20 mouse cellular contexts compared by ENCODE assay signal in the genomic region with DNA sequence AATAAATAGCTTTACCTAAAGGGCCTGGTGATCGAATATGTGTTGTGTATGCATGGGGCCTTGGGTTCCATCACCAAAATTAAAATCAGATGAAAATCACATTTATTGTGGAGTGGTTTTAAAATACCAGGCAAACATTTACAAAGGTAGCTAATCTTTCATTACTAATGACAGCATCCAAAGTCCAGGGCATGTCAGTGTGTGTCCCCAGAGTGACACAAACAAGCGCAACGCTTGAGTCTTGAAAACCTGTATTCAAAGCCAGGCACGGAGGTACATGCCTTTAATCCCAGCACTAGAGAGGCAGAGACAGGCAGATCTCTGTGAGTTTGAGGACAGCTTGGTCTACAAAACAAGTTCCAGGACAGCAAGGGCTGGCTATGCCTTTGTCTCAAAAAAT. TPM values are rescaled to one million over a fixed set of nuclear protein-coding genes. Genes with fewer than 3 reads are reported as not detected.
DNase-seq lines count a peak whose midpoint lies in the region; ATAC-seq and TF ChIP-seq lines count a peak whose summit lies in the region.
"Had no signal": no experiment of that assay in that cellular context is flagged by ENCODE, and none has a peak within 500 bp of the region (broad histone marks: within the 10 kb centered on the region; RNA-seq: fewer than 3 reads in every experiment).

No protein-coding gene starts in this region.

- H3K27ac ChIP-seq in liver, postnatal 0 days (ENCODE audit: low read depth) = 0 out of 2 replicates have a peak overlapping the region, but pooled peaks have one; percentile 19
- H3K27ac ChIP-seq in liver, embryonic 12.5 days = no peak overlapping the region
- peak overlapping the region; percentile 50 for H3K27ac ChIP-seq in bone marrow macrophage, adult 2 months (ENCODE audit: insufficient read depth, low read depth, low read length)
- H3K27ac ChIP-seq in midbrain, embryonic 15.5 days = no peak overlapping the region
- no peak overlapping the region for H3K27ac ChIP-seq in embryonic facial prominence, embryonic 10.5 days (replicated peaks)
- H3K27ac ChIP-seq: embryonic facial prominence, embryonic 13.5 days; embryonic facial prominence, embryonic 15.5 days; forebrain, embryonic 10.5 days; forebrain, embryonic 12.5 days had no signal

- H3K27me3 ChIP-seq in liver, postnatal 0 days (ENCODE audit: insufficient read depth, low read length) = no peaks in the 10 kb centered on the region
- H3K27me3 ChIP-seq in liver, embryonic 12.5 days (replicated peaks) = 0 out of 2 replicates have a peak, but pooled peaks cover 3% of the 10 kb centered on the region
- H3K27me3 ChIP-seq in midbrain, embryonic 15.5 days (replicated peaks) = no peaks in the 10 kb centered on the region
- no peaks in the 10 kb centered on the region; the same call in 1 of the 2 replicates for H3K27me3 ChIP-seq in embryonic facial prominence, embryonic 10.5 days (replicated peaks; ENCODE audit: low read depth, poor library complexity, severe bottlenecking)
- H3K27me3 ChIP-seq: embryonic facial prominence, embryonic 13.5 days; embryonic facial prominence, embryonic 15.5 days; forebrain, embryonic 12.5 days had no signal

- no peak overlapping the region for H3K4me3 ChIP-seq in liver, postnatal 0 days (ENCODE audit: low read depth, low read length)
- no peak overlapping the region for H3K4me3 ChIP-seq in liver, embryonic 12.5 days
- H3K4me3 ChIP-seq in bone marrow macrophage, adult 2 months (ENCODE audit: insufficient read depth, low read length) = no peak overlapping the region
- no peak overlapping the region for H3K4me3 ChIP-seq in midbrain, embryonic 15.5 days
- no peak overlapping the region for H3K4me3 ChIP-seq in embryonic facial prominence, embryonic 10.5 days
- H3K4me3 ChIP-seq: embryonic facial prominence, embryonic 13.5 days; embryonic facial prominence, embryonic 15.5 days; erythroblast, embryonic 14.5 days; forebrain, embryonic 10.5 days; forebrain, embryonic 12.5 days had no signal

- peak; percentile 57 for ATAC-seq in liver, postnatal 0 days
- ATAC-seq in liver, embryonic 12.5 days = no peak
- ATAC-seq in midbrain, embryonic 15.5 days (replicated peaks) = no peak
- ATAC-seq: forebrain, embryonic 14.5 days; forebrain, embryonic 16.5 days had no signal

- no peaks in the 10 kb centered on the region for H3K9me3 ChIP-seq in liver, postnatal 0 days (ENCODE audit: low read length)
- no peaks in the 10 kb centered on the region for H3K9me3 ChIP-seq in liver, embryonic 12.5 days (replicated peaks)
- H3K9me3 ChIP-seq in midbrain, embryonic 15.5 days = no peaks in the 10 kb centered on the region
- no peaks in the 10 kb centered on the region for H3K9me3 ChIP-seq in embryonic facial prominence, embryonic 10.5 days
- H3K9me3 ChIP-seq: embryonic facial prominence, embryonic 13.5 days; embryonic facial prominence, embryonic 15.5 days; forebrain, embryonic 10.5 days; forebrain, embryonic 12.5 days had no signal

- no peak for TF ChIP-seq CTCF in liver, postnatal 0 days (IDR thresholded peaks at IDR 0.05; ENCODE audit: low read depth)
- no peak for TF ChIP-seq CTCF in bone marrow macrophage, adult 2 months (IDR thresholded peaks at IDR 0.05; ENCODE audit: low read depth, low read length)

- WGBS in liver, postnatal 0 days (ENCODE audit: insufficient replicate concordance) = 68% methylated on average over 4 of the region's 4 CpGs
- 80% methylated on average over 4 of the region's 4 CpGs for WGBS in liver, embryonic 12.5 days (ENCODE audit: insufficient replicate concordance)
- 91% methylated on average over 4 of the region's 4 CpGs for WGBS in midbrain, embryonic 15.5 days
- 88% methylated on average over 4 of the region's 4 CpGs for WGBS in embryonic facial prominence, embryonic 10.5 days

- H3K9ac ChIP-seq in liver, postnatal 0 days (replicated peaks) = no peak overlapping the region
- no peak overlapping the region for H3K9ac ChIP-seq in liver, embryonic 12.5 days
- no peak overlapping the region for H3K9ac ChIP-seq in midbrain, embryonic 15.5 days
- H3K9ac ChIP-seq: embryonic facial prominence, embryonic 13.5 days; embryonic facial prominence, embryonic 15.5 days; forebrain, embryonic 12.5 days had no signal

- no peak for TF ChIP-seq POLR2A in bone marrow macrophage, adult 2 months (IDR thresholded peaks at IDR 0.05; ENCODE audit: borderline replicate concordance, low read depth, low read length)

- no peak overlapping the region for H3K4me2 ChIP-seq in liver, postnatal 0 days (ENCODE audit: low read depth, low read length)
- H3K4me2 ChIP-seq in liver, embryonic 12.5 days = no peak overlapping the region
- no peak overlapping the region for H3K4me2 ChIP-seq in midbrain, embryonic 15.5 days
- H3K4me2 ChIP-seq: embryonic facial prominence, embryonic 13.5 days; embryonic facial prominence, embryonic 15.5 days; forebrain, embryonic 12.5 days had no signal

- no peaks in the 10 kb centered on the region for H3K36me3 ChIP-seq in liver, postnatal 0 days (replicated peaks; ENCODE audit: insufficient read depth, low read length)
- H3K36me3 ChIP-seq in liver, embryonic 12.5 days = no peaks in the 10 kb centered on the region
- H3K36me3 ChIP-seq in midbrain, embryonic 15.5 days (replicated peaks) = no peaks in the 10 kb centered on the region
- no peaks in the 10 kb centered on the region for H3K36me3 ChIP-seq in embryonic facial prominence, embryonic 10.5 days (replicated peaks)
- H3K36me3 ChIP-seq: embryonic facial prominence, embryonic 13.5 days; embryonic facial prominence, embryonic 15.5 days; forebrain, embryonic 10.5 days; forebrain, embryonic 12.5 days had no signal

- no peak for DNase-seq in liver, postnatal 0 days
- DNase-seq in embryonic facial prominence, embryonic 10.5 days (ENCODE audit: low spot score) = no peak
- DNase-seq: adrenal gland, adult 2 months; adrenal gland, postnatal 10 days; adrenal gland, postnatal 25 days; cerebellum, adult 11-12 months; cerebellum, adult 2 months; cerebellum, adult 9-10 months; cerebellum, postnatal 10 days; cerebellum, postnatal 25 days had no signal

- peaks cover 23% of the 10 kb centered on the region for H3K4me1 ChIP-seq in liver, postnatal 0 days (ENCODE audit: insufficient read depth)
- peaks cover 30% of the 10 kb centered on the region for H3K4me1 ChIP-seq in liver, embryonic 12.5 days
- H3K4me1 ChIP-seq in bone marrow macrophage, adult 2 months (ENCODE audit: control insufficient read depth, insufficient read depth, low read length) = peaks cover 54% of the 10 kb centered on the region
- H3K4me1 ChIP-seq in midbrain, embryonic 15.5 days = no peaks in the 10 kb centered on the region
- peaks cover 32% of the 10 kb centered on the region for H3K4me1 ChIP-seq in embryonic facial prominence, embryonic 10.5 days

- no peak for TF ChIP-seq EP300 in liver, postnatal 0 days (IDR thresholded peaks at IDR 0.05; ENCODE audit: low read depth)

RNA-seq across cellular contexts. Expression of a gene that starts 30.6 kb away (rescaled TPM):
- 1.3 and 1.4 TPM in 2 replicates for polyA plus RNA-seq in liver, postnatal 0 days (2015; fragmentation: Nextera tagmentation; extraction: Ambion mirVana)
- polyA plus RNA-seq in liver, embryonic 12.5 days (2016; fragmentation: Nextera tagmentation; extraction: Ambion mirVana) = 4.0 and 4.3 TPM in 2 replicates
- 24.4 and 28.6 TPM in 2 replicates for polyA plus RNA-seq in bone marrow macrophage, adult 2 months (2012; ENCODE audit: insufficient read depth, insufficient read length, missing spikeins)
- polyA plus RNA-seq in midbrain, embryonic 15.5 days (2015; fragmentation: Nextera tagmentation; extraction: Ambion mirVana) = 2.5 and 3.0 TPM in 2 replicates
- 4.9 and 6.2 TPM in 2 replicates for polyA plus RNA-seq in embryonic facial prominence, embryonic 10.5 days (2016; fragmentation: Nextera tagmentation; extraction: Ambion mirVana)

RNA-seq across cellular contexts. Expression of a gene that starts 36.5 kb away (rescaled TPM):
- polyA plus RNA-seq in liver, postnatal 0 days (2015; fragmentation: Nextera tagmentation; extraction: Ambion mirVana) = 25.6 and 25.8 TPM in 2 replicates
- polyA plus RNA-seq in liver, embryonic 12.5 days (2016; fragmentation: Nextera tagmentation; extraction: Ambion mirVana) = 20.9 and 21.3 TPM in 2 replicates
- polyA plus RNA-seq in bone marrow macrophage, adult 2 months (2012; ENCODE audit: insufficient read depth, insufficient read length, missing spikeins) = 70.9 and 82.6 TPM in 2 replicates
- 15.4 and 15.8 TPM in 2 replicates for polyA plus RNA-seq in midbrain, embryonic 15.5 days (2015; fragmentation: Nextera tagmentation; extraction: Ambion mirVana)
- 7.1 and 7.2 TPM in 2 replicates for polyA plus RNA-seq in embryonic facial prominence, embryonic 10.5 days (2016; fragmentation: Nextera tagmentation; extraction: Ambion mirVana)

Comparison
In these comparisons a context has a peak if more than half of its experiments do, and no peak if none do; other contexts are left out.
1. H3K27ac ChIP-seq: peak in liver, postnatal 0 days (single experiment) and bone marrow macrophage, adult 2 months (single experiment); none in liver, embryonic 12.5 days (single experiment), midbrain, embryonic 15.5 days (single experiment) and embryonic facial prominence, embryonic 10.5 days (single experiment).